Mouse (Mus musculus): ENCODE data around the gene Pomc. TPM values are rescaled to one million over a fixed set of nuclear protein-coding genes. Genes with fewer than 3 reads are reported as not detected.

Gene Pomc
- polyA plus RNA-seq, 1 experiment from 2014 or later: 3.4 TPM

DNA sequence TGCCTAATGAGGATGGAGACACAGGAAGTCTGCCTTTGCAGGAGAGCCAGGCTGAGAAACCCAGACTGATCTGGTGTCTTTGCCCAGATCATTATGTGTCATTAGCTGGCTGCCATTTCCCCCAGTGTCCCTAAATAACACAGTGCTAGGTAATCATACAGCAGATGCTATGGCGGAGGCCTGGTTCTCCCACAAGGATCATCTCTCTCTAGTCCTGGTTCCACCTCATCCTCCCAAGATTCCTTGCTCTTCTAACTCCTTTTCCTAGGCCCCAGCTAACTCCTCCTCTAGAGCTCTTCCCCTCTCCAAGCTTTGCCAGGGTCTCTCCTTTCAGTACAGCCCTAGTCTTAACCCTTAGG lies 26.2 kb downstream of the Pomc start:
- Histone ChIP-seq H3K9ac (peak overlapping the region; percentile 3; the same call in 1 of the 2 replicates), H3K4me1 (replicated peaks) (peaks cover 19% of the 10 kb centered on the region), H3K4me2 (peak overlapping the region; percentile 78), H3K27me3 (no peaks in the 10 kb centered on the region), H3K36me3 (peaks cover 33% of the 10 kb centered on the region), H3K27ac (replicated peaks) (peak overlapping the region; percentile 70), H3K4me3 (peak overlapping the region; percentile 39; the same call in 1 of the 2 replicates), H3K9me3 (no peaks in the 10 kb centered on the region)
- 61% methylated on average over 1 of the region's 1 CpGs for WGBS
- ATAC-seq (ENCODE audit: low FRiP score, low read depth): no peak

- peak; percentile 90 for ATAC-seq (ENCODE audit: low FRiP score, low read depth)
- peak overlapping the region; percentile 28 for H3K9ac ChIP-seq
- H3K27me3 ChIP-seq: no peaks in the 10 kb centered on the region
- H3K9me3 ChIP-seq: no peaks in the 10 kb centered on the region
- peak overlapping the region; percentile 70 for H3K27ac ChIP-seq (replicated peaks)
- peak overlapping the region; percentile 78 for H3K4me2 ChIP-seq
- H3K4me1 ChIP-seq (replicated peaks): peaks cover 19% of the 10 kb centered on the region
- under 1% methylated on average over 41 of the region's 41 CpGs for WGBS
- peaks cover 29% of the 10 kb centered on the region for H3K36me3 ChIP-seq
- H3K4me3 ChIP-seq: peak overlapping the region; percentile 39
Measured at GRCm38 (mm10) chr12:3981350-3982131, 26.8 kb downstream of the Pomc start.

DNA sequence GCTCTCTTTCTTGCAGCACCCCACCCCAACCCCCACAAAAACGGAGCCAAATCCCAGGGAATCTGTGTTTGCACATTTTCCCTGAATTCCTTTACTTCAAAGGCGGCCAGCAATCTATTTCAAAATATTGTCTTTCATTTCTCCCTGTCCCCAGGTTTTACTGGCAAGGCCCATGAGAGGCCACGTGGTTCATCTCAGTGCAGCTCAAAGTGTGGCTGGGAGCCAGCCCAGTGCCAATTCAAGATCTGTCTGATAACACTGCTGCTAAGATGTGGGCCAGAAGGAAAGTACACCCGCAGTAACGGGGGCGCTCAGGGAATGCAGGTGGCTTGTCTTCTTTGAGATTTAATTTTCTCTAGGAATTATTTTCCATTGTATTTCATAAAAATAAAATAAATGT lies 27.5 kb downstream of the Pomc start:
- ATAC-seq (ENCODE audit: low FRiP score, low read depth): no peak
- WGBS: 26% methylated on average over 6 of the region's 6 CpGs

GRCm38 (mm10) chr12:3983736-3984135 lies 29.0 kb downstream of the Pomc start:
- no peak for ATAC-seq (ENCODE audit: low FRiP score, low read depth)

More for the DNA sequence above, 27.5 kb downstream of the Pomc start:
- peaks cover 22% of the 10 kb centered on the region; the same call in 1 of the 2 replicates for H3K36me3 ChIP-seq
- no peaks in the 10 kb centered on the region for H3K27me3 ChIP-seq
- H3K4me1 ChIP-seq (replicated peaks): peaks cover 19% of the 10 kb centered on the region
- peak overlapping the region; percentile 78 for H3K4me2 ChIP-seq
- H3K27ac ChIP-seq (replicated peaks): peak overlapping the region; percentile 70
- H3K4me3 ChIP-seq: peak overlapping the region; percentile 39
- no peaks in the 10 kb centered on the region for H3K9me3 ChIP-seq
- H3K9ac ChIP-seq: 0 out of 2 replicates have a peak overlapping the region, but pooled peaks have one; percentile 28

DNA sequence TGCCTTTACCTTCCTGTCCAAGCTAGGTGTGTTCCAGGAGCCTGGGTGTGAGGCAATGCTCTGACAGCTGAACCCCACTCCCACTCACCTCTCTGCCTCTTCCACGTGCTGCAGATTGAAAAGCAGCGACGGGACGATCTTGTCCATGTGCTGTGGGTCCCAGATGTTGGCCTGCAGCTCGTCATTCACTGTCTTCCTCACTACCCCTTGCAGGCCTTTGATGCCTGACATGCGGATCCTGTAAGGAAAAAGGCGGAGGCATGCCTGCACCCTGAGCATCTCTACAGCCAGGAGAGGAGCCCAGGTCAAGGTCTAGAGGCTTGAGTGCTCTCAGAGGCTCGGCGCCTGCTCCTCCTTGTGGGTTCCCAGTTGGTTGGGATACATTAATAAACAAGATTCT lies 29.7 kb downstream of the Pomc start:
- Histone ChIP-seq H3K4me1 (replicated peaks) (peaks cover 19% of the 10 kb centered on the region), H3K27me3 (no peaks in the 10 kb centered on the region), H3K36me3 (peaks cover 8% of the 10 kb centered on the region; the same call in 1 of the 2 replicates), H3K27ac (replicated peaks) (no peak overlapping the region), H3K9ac (no peak overlapping the region), H3K4me3 (no peak overlapping the region), H3K4me2 (no peak overlapping the region), H3K9me3 (no peaks in the 10 kb centered on the region)
- no peak for ATAC-seq (ENCODE audit: low FRiP score, low read depth)
- WGBS: 85% methylated on average over 9 of the region's 9 CpGs

More at GRCm38 (mm10) chr12:3983736-3984135, 29.0 kb downstream of the Pomc start:
- no peaks in the 10 kb centered on the region for H3K9me3 ChIP-seq
- WGBS: 6% methylated on average over 1 of the region's 1 CpGs
- no peak overlapping the region for H3K27ac ChIP-seq (replicated peaks)
- H3K4me2 ChIP-seq: no peak overlapping the region
- no peak overlapping the region for H3K4me3 ChIP-seq
- H3K4me1 ChIP-seq (replicated peaks): peaks cover 19% of the 10 kb centered on the region
- H3K27me3 ChIP-seq: no peaks in the 10 kb centered on the region
- H3K9ac ChIP-seq: no peak overlapping the region
- peaks cover 11% of the 10 kb centered on the region; the same call in 1 of the 2 replicates for H3K36me3 ChIP-seq

DNA sequence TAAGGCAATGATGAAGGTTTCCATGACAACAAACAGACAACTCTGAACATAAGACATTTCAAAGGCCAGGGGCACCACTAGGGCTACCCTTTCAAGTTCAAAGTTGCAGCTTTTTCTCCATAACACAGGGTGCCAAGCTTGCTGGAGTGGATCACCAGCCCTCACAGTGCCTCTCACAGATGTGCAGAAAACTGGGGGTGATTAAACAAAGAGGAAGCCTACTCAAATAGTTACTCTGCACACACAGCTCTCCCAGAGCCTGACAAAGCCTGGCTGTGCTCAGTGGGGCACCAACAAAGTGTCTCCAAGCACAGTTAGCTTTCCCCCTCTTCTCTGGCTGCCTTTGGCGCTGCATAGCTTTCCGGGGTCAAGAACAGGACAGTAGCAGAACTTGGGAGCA lies 35.2 kb downstream of the Pomc start:
- H3K9me3 ChIP-seq: no peaks in the 10 kb centered on the region
- H3K4me2 ChIP-seq: no peak overlapping the region
- no peaks in the 10 kb centered on the region for H3K36me3 ChIP-seq
- WGBS: 21% methylated on average over 2 of the region's 2 CpGs
- H3K27me3 ChIP-seq: no peaks in the 10 kb centered on the region
- no peak overlapping the region for H3K9ac ChIP-seq
- H3K4me3 ChIP-seq: no peak overlapping the region
- no peak for ATAC-seq (ENCODE audit: low FRiP score, low read depth)
- H3K4me1 ChIP-seq (replicated peaks): no peaks in the 10 kb centered on the region
- H3K27ac ChIP-seq (replicated peaks): no peak overlapping the region

DNA sequence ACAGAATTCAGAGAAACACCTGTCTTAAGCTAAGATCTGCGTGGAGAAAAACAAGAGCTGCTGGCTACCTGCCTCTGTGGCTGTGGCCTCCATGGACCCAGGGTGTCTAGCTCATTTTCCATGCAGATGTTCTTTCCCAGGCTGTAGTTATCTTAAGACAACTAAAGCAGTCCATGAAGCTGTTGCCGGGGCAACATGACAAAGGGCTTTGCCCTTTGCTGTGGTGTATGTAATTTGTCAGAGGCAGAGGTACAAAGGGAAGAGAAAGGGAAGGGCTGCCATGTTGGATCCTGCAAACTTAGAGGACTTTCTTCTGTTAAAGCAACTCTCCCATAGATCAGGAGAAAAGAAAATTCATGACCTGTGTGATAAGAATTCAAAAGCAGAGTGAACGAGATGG lies 36.3 kb downstream of the Pomc start:
- 42% methylated on average over 3 of the region's 3 CpGs for WGBS
- Histone ChIP-seq H3K4me2 (no peak overlapping the region), H3K9ac (no peak overlapping the region), H3K27me3 (no peaks in the 10 kb centered on the region), H3K4me1 (replicated peaks) (no peaks in the 10 kb centered on the region), H3K4me3 (no peak overlapping the region), H3K27ac (replicated peaks) (no peak overlapping the region), H3K9me3 (no peaks in the 10 kb centered on the region), H3K36me3 (no peaks in the 10 kb centered on the region)
- ATAC-seq (ENCODE audit: low FRiP score, low read depth): no peak

DNA sequence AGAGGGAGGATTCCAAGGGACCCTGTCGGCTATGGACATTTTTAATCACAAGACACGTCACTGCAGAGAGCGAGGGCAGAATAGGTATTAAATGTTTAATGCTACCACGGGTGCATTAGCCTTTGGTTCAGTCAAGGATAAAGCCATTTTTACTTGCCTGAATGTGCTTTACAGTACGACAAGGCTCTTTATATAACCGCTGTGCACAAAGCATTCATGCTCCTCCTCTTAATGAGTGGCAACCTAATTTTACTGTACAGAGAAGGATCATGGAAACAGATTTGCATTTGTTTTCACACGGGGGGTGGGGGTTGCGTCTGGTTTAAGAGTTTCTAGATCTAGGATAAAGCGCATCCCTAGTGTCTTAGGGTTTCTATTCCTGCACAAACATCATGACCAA lies 42.0 kb downstream of the Pomc start:
- Histone ChIP-seq H3K4me3 (no peak overlapping the region), H3K9ac (no peak overlapping the region), H3K4me1 (replicated peaks) (no peaks in the 10 kb centered on the region), H3K4me2 (no peak overlapping the region), H3K27ac (replicated peaks) (no peak overlapping the region), H3K9me3 (no peaks in the 10 kb centered on the region), H3K27me3 (no peaks in the 10 kb centered on the region), H3K36me3 (peaks cover 16% of the 10 kb centered on the region; the same call in 1 of the 2 replicates)
- 74% methylated on average over 9 of the region's 9 CpGs for WGBS
- ATAC-seq (ENCODE audit: low FRiP score, low read depth): no peak

GRCm38 (mm10) chr12:4000406-4000805 lies 45.7 kb downstream of the Pomc start:
- no peak for ATAC-seq (ENCODE audit: low FRiP score, low read depth)
- Histone ChIP-seq H3K9me3 (no peaks in the 10 kb centered on the region), H3K36me3 (peaks cover 16% of the 10 kb centered on the region; the same call in 1 of the 2 replicates), H3K4me3 (no peak overlapping the region), H3K27ac (replicated peaks) (no peak overlapping the region), H3K9ac (no peak overlapping the region), H3K27me3 (no peaks in the 10 kb centered on the region), H3K4me1 (replicated peaks) (peaks cover 3% of the 10 kb centered on the region), H3K4me2 (no peak overlapping the region)
- 87% methylated on average over 5 of the region's 5 CpGs for WGBS

- Histone ChIP-seq H3K4me1 (replicated peaks) (peaks cover 40% of the 10 kb centered on the region), H3K27me3 (no peaks in the 10 kb centered on the region), H3K9ac (no peak overlapping the region), H3K27ac (replicated peaks) (no peak overlapping the region), H3K4me3 (no peak overlapping the region), H3K36me3 (0 out of 2 replicates have a peak, but pooled peaks cover 8% of the 10 kb centered on the region), H3K9me3 (no peaks in the 10 kb centered on the region), H3K4me2 (no peak overlapping the region)
- ATAC-seq (ENCODE audit: low FRiP score, low read depth): no peak
- 13% methylated on average over 6 of the region's 6 CpGs for WGBS
Measured at GRCm38 (mm10) chr12:4004648-4005047, 49.9 kb downstream of the Pomc start.

DNA sequence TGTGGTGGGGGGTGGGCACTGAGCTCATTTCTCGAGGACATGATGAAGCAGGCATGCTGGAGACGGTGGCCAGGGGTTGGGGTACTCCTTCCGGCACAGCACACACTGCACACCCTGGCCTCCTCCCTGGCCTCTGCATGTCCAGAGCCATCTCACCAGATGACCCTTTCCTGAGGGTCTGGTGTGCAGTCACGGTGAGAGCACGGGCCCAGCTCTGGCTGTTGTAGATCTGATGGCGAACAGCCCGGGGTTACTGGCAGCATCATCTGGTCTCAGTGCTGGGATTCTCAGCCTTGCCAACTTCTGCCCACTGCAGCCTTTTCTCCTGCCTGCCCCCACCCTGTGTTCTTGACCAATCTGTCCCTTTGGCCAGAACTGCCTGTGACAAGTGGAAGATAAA lies 51.3 kb downstream of the Pomc start:
- peaks cover 40% of the 10 kb centered on the region for H3K4me1 ChIP-seq (replicated peaks)
- no peaks in the 10 kb centered on the region for H3K27me3 ChIP-seq
- peak; percentile 66 for ATAC-seq (ENCODE audit: low FRiP score, low read depth)
- no peaks in the 10 kb centered on the region for H3K9me3 ChIP-seq
- H3K4me2 ChIP-seq: no peak overlapping the region
- H3K36me3 ChIP-seq: no peaks in the 10 kb centered on the region
- WGBS: 72% methylated on average over 7 of the region's 7 CpGs
- no peak overlapping the region for H3K9ac ChIP-seq
- peak overlapping the region; percentile 62 for H3K27ac ChIP-seq (replicated peaks)
- H3K4me3 ChIP-seq: no peak overlapping the region

GRCm38 (mm10) chr12:4007181-4007580 lies 52.4 kb downstream of the Pomc start:
- H3K9me3 ChIP-seq: no peaks in the 10 kb centered on the region
- H3K9ac ChIP-seq: no peak overlapping the region
- peaks cover 40% of the 10 kb centered on the region for H3K4me1 ChIP-seq (replicated peaks)
- no peaks in the 10 kb centered on the region for H3K36me3 ChIP-seq
- H3K4me2 ChIP-seq: no peak overlapping the region
- peak overlapping the region; percentile 62 for H3K27ac ChIP-seq (replicated peaks)
- 47% methylated on average over 4 of the region's 4 CpGs for WGBS
- peak; percentile 65; the same call in 1 of the 2 replicates for ATAC-seq (ENCODE audit: low FRiP score, low read depth)
- H3K4me3 ChIP-seq: no peak overlapping the region
- H3K27me3 ChIP-seq: no peaks in the 10 kb centered on the region

Data from hindbrain, embryonic 15.5 days (tissue).